Mouse (Mus musculus): ENCODE data around the gene Fbxo17.

DNA sequence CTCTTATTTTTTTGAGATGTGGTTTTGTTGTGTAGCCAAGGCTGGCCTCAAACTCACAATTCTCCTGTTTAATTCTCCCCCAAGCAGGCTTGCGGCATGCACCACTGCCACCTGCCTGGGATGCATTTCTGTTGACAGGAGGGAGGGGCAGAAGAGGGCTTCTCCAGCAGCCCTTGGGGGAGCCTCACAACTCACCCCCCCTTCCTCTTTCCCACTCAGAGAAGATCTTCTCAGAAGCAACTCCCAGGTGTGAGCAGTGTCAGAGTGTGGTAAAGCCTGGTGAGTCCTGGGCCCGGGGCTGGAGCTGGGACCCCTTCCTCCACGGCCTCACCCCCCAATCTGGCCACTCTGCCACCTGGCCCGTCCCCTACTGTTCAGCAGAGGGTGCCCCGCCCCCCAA is 68.6 kb downstream of the Fbxo17 start:
- TF ChIP-seq POLR2A (IDR thresholded peaks at IDR 0.05; ENCODE audit: extremely low read depth, insufficient read depth, low read length), result no peak
- TF ChIP-seq CTCF (IDR thresholded peaks at IDR 0.05; ENCODE audit: low read depth, low read length), result no peak
